Mouse (Mus musculus): Measurements from ENCODE around the gene Nid2. TPM values are rescaled to one million over a fixed set of nuclear protein-coding genes. Genes with fewer than 3 reads are reported as not detected.

Nid2 gene
- total RNA-seq, 2 experiments from 2014 or later: 89.0 to 89.7 TPM

DNA sequence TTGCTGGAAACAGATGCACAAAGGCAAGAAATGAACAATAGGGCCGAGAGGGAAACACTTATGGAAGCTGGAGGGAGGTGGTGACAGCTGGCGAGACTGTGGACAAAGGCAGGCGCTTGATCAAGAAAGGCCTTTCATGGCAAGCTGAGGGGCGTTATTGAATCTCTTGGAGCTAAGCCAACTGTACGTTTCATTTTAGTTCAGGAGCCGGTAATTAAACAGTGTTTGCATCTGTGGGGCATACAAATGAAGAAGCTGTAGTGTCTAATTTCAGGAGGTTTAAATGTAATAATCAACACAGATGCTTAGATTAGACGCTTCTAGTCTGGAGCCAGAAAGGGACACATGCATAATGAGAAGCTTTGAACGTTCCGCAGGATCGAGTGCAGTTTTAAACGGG is 74.4 kb downstream of the Nid2 start:
- intact Hi-C loops (cut with DNase I): no loop called here

GRCm38 (mm10) chr14:19836289-19836688 is 85.2 kb downstream of the Nid2 start:
- no peak for DNase-seq
- intact Hi-C loops (cut with DNase I): loop anchor here (5.0 kb wide), 1 partner anchor 421 kb away; no protein-coding TSS in a partner anchor

More for the DNA sequence above, 74.4 kb downstream of the Nid2 start:
- DNase-seq: no peak

DNA sequence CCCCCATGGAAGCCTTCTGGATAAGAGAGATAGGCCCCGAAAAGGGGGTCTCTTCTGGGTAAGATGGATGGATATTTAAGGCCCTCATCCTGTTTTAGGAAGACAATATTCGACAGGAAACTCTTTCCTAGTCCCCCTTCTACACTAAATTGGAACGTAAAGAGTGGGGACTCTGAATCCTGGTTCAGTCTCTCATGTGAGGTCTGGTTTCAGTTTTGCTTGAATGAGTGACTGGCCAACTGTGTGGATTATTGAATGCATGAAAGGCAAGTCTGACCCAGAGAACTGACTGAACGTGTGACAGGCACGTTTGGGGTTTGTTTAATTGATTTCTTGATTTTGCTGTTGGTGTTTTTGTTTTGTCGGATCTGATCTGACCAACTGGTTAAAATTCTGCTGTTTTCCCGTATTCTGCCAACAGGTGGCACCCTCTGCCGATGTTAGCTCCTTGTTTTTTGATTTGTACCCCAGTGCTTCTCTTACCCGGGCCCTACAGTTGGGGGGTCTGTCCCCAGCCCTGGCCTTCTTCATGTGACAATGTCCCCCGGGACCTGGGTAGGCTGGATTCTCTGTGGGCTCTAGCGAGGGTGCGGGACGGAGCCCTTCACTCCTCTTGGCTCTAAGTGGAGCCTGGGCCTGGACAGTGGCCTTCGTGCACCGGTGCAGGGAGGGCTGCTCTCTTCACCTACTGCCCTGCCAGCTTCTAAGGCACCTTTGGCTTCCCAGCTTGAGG is 88.7 kb downstream of the Nid2 start:
- intact Hi-C loops (cut with DNase I): loop anchor here (1.0 to 5.0 kb wide), 3 partner anchors 138 to 418 kb away; partner anchors contain the start of gene Gng2
- peak; percentile 64 to 77 for DNase-seq

- intact Hi-C loops (cut with DNase I): no loop called here
- no peak for DNase-seq
These were observed 102.4 kb downstream of the Nid2 start for GRCm38 (mm10) chr14:19853471-19853870.

- no peak for DNase-seq
- intact Hi-C loops (cut with DNase I): loop anchor here (1.0 to 5.0 kb wide), 2 partner anchors 119 to 209 kb away; partner anchors contain the start of gene Gng2
These were observed 107.2 kb downstream of the Nid2 start for GRCm38 (mm10) chr14:19858279-19858678.

DNA sequence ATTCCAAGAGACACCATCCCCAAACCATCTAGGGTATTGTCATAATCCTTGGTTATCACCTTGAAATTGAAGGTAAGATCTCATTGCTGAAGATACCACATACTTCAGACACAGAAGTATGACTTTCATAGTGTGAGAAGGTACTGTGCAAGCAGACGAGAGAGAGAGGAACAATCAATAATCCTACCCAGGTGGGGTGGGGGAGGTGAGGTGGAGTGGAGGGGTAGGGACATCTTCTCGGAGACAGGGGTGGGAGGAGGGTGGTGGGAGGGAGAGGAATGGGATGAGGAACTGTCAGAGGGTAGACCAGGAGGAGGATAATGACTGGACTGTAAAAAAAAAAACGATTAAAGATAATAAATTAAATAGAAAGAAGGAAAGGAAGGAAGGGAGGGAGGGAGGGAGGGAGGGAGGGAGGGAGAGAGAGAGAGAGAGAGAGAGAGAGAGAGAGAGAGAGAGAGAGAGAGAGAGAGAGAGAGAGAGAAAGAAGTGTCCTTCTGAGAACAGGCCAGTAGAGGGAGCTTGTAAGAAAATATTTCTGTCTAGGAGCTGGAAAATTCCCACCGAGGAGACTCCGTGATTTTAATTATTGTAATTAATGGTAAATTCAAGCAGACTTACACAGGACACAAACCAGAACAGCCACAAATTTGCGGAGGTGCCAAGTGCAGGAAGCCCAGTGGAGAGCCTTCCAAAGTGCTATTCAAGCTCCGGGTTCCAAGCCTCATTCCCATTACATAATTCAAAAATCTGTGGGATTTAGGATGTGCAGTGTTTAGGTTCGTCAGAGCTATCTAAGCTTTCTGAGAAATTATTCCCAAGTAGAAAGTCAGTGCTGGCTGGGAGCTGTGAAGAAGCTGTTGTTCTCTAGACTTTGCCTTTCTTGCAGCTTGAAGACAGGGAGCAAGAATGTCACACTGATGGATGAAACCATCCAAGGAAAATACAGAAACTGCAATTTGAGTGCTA is 108.0 kb downstream of the Nid2 start:
- intact Hi-C loops (cut with DNase I): loop anchor here (1.0 to 5.0 kb wide), 2 partner anchors 118 to 208 kb away; partner anchors contain the start of gene Gng2
- DNase-seq: peak in 1 of 2 experiments; percentile 10

DNA sequence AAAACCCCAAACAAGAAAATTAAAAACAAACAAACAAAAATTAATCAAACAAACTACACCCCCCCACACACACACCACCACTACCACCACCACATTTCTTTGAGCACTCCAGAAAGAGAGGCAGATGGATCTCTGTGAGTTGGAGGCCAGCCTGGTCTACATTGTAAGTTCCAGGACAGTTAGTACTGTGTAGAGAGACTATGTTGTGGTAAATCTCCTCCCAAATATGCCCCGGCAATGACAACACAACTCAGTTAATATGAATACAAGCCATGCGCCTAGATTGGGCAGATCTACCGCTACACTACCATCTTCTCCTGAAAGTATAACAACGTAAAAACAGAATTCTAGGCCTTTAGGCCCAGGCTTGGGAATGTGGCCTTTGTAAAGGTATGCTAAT is 109.2 kb downstream of the Nid2 start:
- intact Hi-C loops (cut with DNase I): no loop called here
- no peak for DNase-seq

Other genes with a start within 250 kb of the Nid2 start
- gene Gm2244, start 201.3 kb upstream of the Nid2 start, total RNA-seq (2021): not detected
- gene Gm2237, start 166.1 kb upstream of the Nid2 start, total RNA-seq (2021): 1 to 10 TPM; 1.3 to 2.7 TPM
- gene Gm5458, start 148.7 kb upstream of the Nid2 start, total RNA-seq (2021): not detected
- 10 to 100 TPM; 63.5 to 69.3 TPM for gene Rtraf, start 72.6 kb downstream of the Nid2 start, total RNA-seq (2021)
- gene Gng2, start 226.4 kb downstream of the Nid2 start, total RNA-seq (2021): 10 to 100 TPM; 13.9 to 21.2 TPM